Mouse (Mus musculus): Measurements from ENCODE around the gene Cdc42se1.

- TF ChIP-seq HCFC1 (IDR thresholded peaks at IDR 0.05; ENCODE audit: low read depth, low read length) (no peak), ZC3H11A (IDR thresholded peaks at IDR 0.05; ENCODE audit: low read depth, low read length) (no peak), POLR2A (IDR thresholded peaks at IDR 0.05; ENCODE audit: low read depth, low read length) (no peak), CTCF (conservative IDR thresholded peaks at IDR 0.05 in 1 of 2, IDR thresholded peaks at IDR 0.05 in 1 of 2; ENCODE audit: low read depth in 2 of 2, low read length in 2 of 2) (no peak)
Observed at GRCm38 (mm10) chr3:95280747-95281146, 52.2 kb downstream of the Cdc42se1 start.
